Mouse (Mus musculus) liver, embryonic 14.5 days (tissue): ENCODE data around the gene Ifi27l2b.

Experiments used
- CTCF ChIP-seq: IDR thresholded peaks from 2 replicates; pipeline ENCODE4 v1.5.1; 2016; ENCODE audit warnings: antibody characterized with exemption, low read depth, control low read depth
- EP300 ChIP-seq: IDR thresholded peaks from 2 replicates; pipeline ENCODE4 v1.6.1; 2016; ENCODE audit warnings: antibody characterized with exemption, low read depth

GRCm38 (mm10) chr12:103437601-103438000 lies 19.4 kb downstream of the Ifi27l2b start:
- TF ChIP-seq CTCF (no peak), EP300 (no peak)
